Mouse (Mus musculus) forebrain, postnatal 0 days (tissue): ENCODE measurements around the gene Nrg3. TPM values are rescaled to one million over a fixed set of nuclear protein-coding genes. Genes with fewer than 3 reads are reported as not detected.

Experiments
- ATAC-seq: fragments of 200-750 bp; cut with Nextera tagmentation; 2 replicates; pipeline ENCODE4 v1.8.0; 2017; ENCODE audit warnings: mild to moderate bottlenecking, moderate library complexity
- DNase-seq: peaks from one replicate; pipeline ENCODE4 v3.0.0-alpha.2; 2015
- H3K27ac ChIP-seq: fragments of 300-500 bp; sonication (generic); 2 replicates; pipeline ENCODE4 v1.5.1; 2014; ENCODE audit warnings: low read depth, mild to moderate bottlenecking, antibody characterized with exemption, low read length, moderate library complexity, mixed read lengths
- H3K27me3 ChIP-seq: fragments of 300-500 bp; sonication (generic); 2 replicates; pipeline ENCODE4 v1.6.1; 2014; ENCODE audit warnings: mild to moderate bottlenecking, low read length, mixed read lengths; ENCODE audit not compliant: insufficient read depth
- H3K36me3 ChIP-seq: fragments of 300-500 bp; sonication (generic); 2 replicates; pipeline ENCODE4 v1.6.1; 2014; ENCODE audit warnings: mild to moderate bottlenecking, moderate library complexity; ENCODE audit not compliant: insufficient read depth
- H3K4me1 ChIP-seq: fragments of 300-500 bp; sonication (generic); 2 replicates; pipeline ENCODE4 v1.6.1; 2014; ENCODE audit warnings: antibody characterized with exemption; ENCODE audit not compliant: insufficient read depth
- H3K4me2 ChIP-seq: fragments of 300-500 bp; sonication (generic); 2 replicates; pipeline ENCODE4 v1.6.1; 2014; ENCODE audit warnings: low read depth, mild to moderate bottlenecking, moderate library complexity
- H3K4me3 ChIP-seq: fragments of 300-500 bp; sonication (generic); 2 replicates; pipeline ENCODE4 v1.5.1; 2014; ENCODE audit warnings: low read depth, low read length, mixed read lengths
- H3K9ac ChIP-seq: fragments of 300-500 bp; sonication (generic); 2 replicates; pipeline ENCODE4 v1.6.1; 2014; ENCODE audit warnings: mild to moderate bottlenecking
- H3K9me3 ChIP-seq: fragments of 300-500 bp; sonication (generic); 2 replicates; pipeline ENCODE4 v1.6.1; 2016; ENCODE audit warnings: low read length
- CTCF ChIP-seq: sonication (generic); IDR thresholded peaks from 2 replicates; pipeline ENCODE4 v1.5.1; 2016; ENCODE audit warnings: antibody characterized with exemption, control low read depth, low read depth
- WGBS: fragments of 180-500 bp; shearing (Covaris S2); extraction: QIAGEN DNeasy Blood & Tissue Kit; methylation state at CpG from one replicate; pipeline ENCODE4 v1.1.7; 2014; 5-methylcytosine and 5-hydroxymethylcytosine counted together
- polyA plus RNA-seq: library from polyadenylated mRNA; unstranded; fragments of >200 nt; fragmentation: Nextera tagmentation; extraction: Ambion mirVana; gene quantifications from 2 replicates; pipeline ENCODE4 v1.2.1, GENCODE M21; 2015
- total RNA-seq: library from RNA; depleted of rRNA; stranded (reverse); fragments of >200 nt; gene quantifications from 2 replicates; pipeline ENCODE4 v1.2.3, GENCODE M21; 2014; rRNA removed

Gene Nrg3
- 26.7 and 33.1 TPM in 2 replicates for total RNA-seq
- polyA plus RNA-seq, result 3.8 and 8.1 TPM in 2 replicates

- no peaks in the 10 kb centered on the region for H3K9me3 ChIP-seq
- H3K4me3 ChIP-seq, result peak within 1 kb of the TSS; percentile 87
- no peaks in the 10 kb centered on the region for H3K36me3 ChIP-seq
- peak within 1 kb of the TSS; percentile 69 for H3K4me2 ChIP-seq
- peak; percentile 53 for TF ChIP-seq CTCF
- H3K4me1 ChIP-seq, result 0 out of 2 replicates have a peak, but pooled peaks cover 4% of the 10 kb centered on the region
- WGBS, result 2% methylated on average over 97 of the region's 121 CpGs
- peak within 1 kb of the TSS; percentile 90 for H3K9ac ChIP-seq
- ATAC-seq (peak; percentile 81), DNase-seq (peak; percentile 81)
- 0 out of 2 replicates have a peak, but pooled peaks cover 4% of the 10 kb centered on the region for H3K27me3 ChIP-seq
- peak within 1 kb of the TSS; percentile 93 for H3K27ac ChIP-seq
Measured at GRCm38 (mm10) chr14:39472790-39473761, at the start of gene Nrg3. Gene Nrg3 (minus strand): TSS chr14:39473088.

GRCm38 (mm10) chr14:39508956-39509355, 36.1 kb upstream of the Nrg3 start:
- H3K27ac ChIP-seq, result no peak overlapping the region
- no peaks in the 10 kb centered on the region for H3K9me3 ChIP-seq
- H3K4me3 ChIP-seq, result no peak overlapping the region
- no peaks in the 10 kb centered on the region for H3K27me3 ChIP-seq
- 89% methylated on average over 1 of the region's 1 CpGs for WGBS
- no peak overlapping the region for H3K9ac ChIP-seq
- DNase-seq, result no peak
- H3K4me2 ChIP-seq, result no peak overlapping the region
- H3K4me1 ChIP-seq, result no peaks in the 10 kb centered on the region
- peak; percentile 27; the same call in 1 of the 2 replicates for TF ChIP-seq CTCF
- no peak for ATAC-seq
- H3K36me3 ChIP-seq, result no peaks in the 10 kb centered on the region

GRCm38 (mm10) chr14:39473771-39474211, 903 bp upstream of the Nrg3 start:
- Histone ChIP-seq H3K27me3 (0 out of 2 replicates have a peak, but pooled peaks cover 4% of the 10 kb centered on the region), H3K4me2 (peak overlapping the region; percentile 69), H3K4me3 (peak overlapping the region; percentile 87), H3K9ac (peak overlapping the region; percentile 90), H3K36me3 (no peaks in the 10 kb centered on the region), H3K9me3 (no peaks in the 10 kb centered on the region), H3K27ac (peak overlapping the region; percentile 93), H3K4me1 (no peaks in the 10 kb centered on the region)
- ATAC-seq (peak; percentile 7), DNase-seq (no peak)
- peak; percentile 2; the same call in 1 of the 2 replicates for TF ChIP-seq CTCF
- WGBS, result 3% methylated on average over 27 of the region's 27 CpGs

GRCm38 (mm10) chr14:39472146-39472751, 639 bp downstream of the Nrg3 start:
- H3K4me2 ChIP-seq, result peak overlapping the region; percentile 69
- no peaks in the 10 kb centered on the region for H3K36me3 ChIP-seq
- no peaks in the 10 kb centered on the region for H3K9me3 ChIP-seq
- 0 out of 2 replicates have a peak, but pooled peaks cover 4% of the 10 kb centered on the region for H3K4me1 ChIP-seq
- peak overlapping the region; percentile 87 for H3K4me3 ChIP-seq
- H3K27ac ChIP-seq, result peak overlapping the region; percentile 93
- DNase-seq, result peak; percentile 49
- ATAC-seq, result peak; percentile 42
- 5% methylated on average over 48 of the region's 56 CpGs for WGBS
- TF ChIP-seq CTCF, result peak; percentile 17; the same call in 1 of the 2 replicates
- H3K27me3 ChIP-seq, result 0 out of 2 replicates have a peak, but pooled peaks cover 4% of the 10 kb centered on the region
- peak overlapping the region; percentile 90 for H3K9ac ChIP-seq

GRCm38 (mm10) chr14:39471236-39471981, 1.5 kb downstream of the Nrg3 start:
- Histone ChIP-seq H3K4me3 (peak overlapping the region; percentile 87), H3K27me3 (0 out of 2 replicates have a peak, but pooled peaks cover 4% of the 10 kb centered on the region), H3K27ac (peak overlapping the region; percentile 93), H3K4me2 (peak overlapping the region; percentile 69), H3K9ac (peak overlapping the region; percentile 90), H3K4me1 (0 out of 2 replicates have a peak, but pooled peaks cover 4% of the 10 kb centered on the region), H3K36me3 (no peaks in the 10 kb centered on the region), H3K9me3 (no peaks in the 10 kb centered on the region)
- DNase-seq (peak; percentile 60), ATAC-seq (peak; percentile 19)
- WGBS, result 6% methylated on average over 12 of the region's 12 CpGs
- peak; percentile 46 for TF ChIP-seq CTCF

GRCm38 (mm10) chr14:39445501-39445900, 27.4 kb downstream of the Nrg3 start:
- H3K4me3 ChIP-seq, result no peak overlapping the region
- no peak for TF ChIP-seq CTCF
- H3K4me1 ChIP-seq, result no peaks in the 10 kb centered on the region
- H3K27me3 ChIP-seq, result no peaks in the 10 kb centered on the region
- no peaks in the 10 kb centered on the region for H3K9me3 ChIP-seq
- no peak overlapping the region for H3K27ac ChIP-seq
- no peak overlapping the region for H3K4me2 ChIP-seq
- 89% methylated on average over 1 of the region's 1 CpGs for WGBS
- DNase-seq, result no peak
- H3K36me3 ChIP-seq, result no peaks in the 10 kb centered on the region
- no peak for ATAC-seq
- H3K9ac ChIP-seq, result no peak overlapping the region
